Mouse (Mus musculus) G1E (cell line): ENCODE results near the gene Ccar1.
"Not testable (repeated sequence)": the region's sequence is repeated elsewhere in the genome, so short reads cannot be mapped to it uniquely, and the experiment has no call there.

ENCODE experiments used
- CTCF ChIP-seq: IDR thresholded peaks from 2 replicates; pipeline ENCODE4 v1.5.1; 2012; ENCODE audit warnings: low read depth, low read length, inconsistent platforms, mixed read lengths
- GATA1 ChIP-seq: IDR thresholded peaks from 2 replicates; pipeline ENCODE4 v1.6.1; 2012; ENCODE audit warnings: borderline replicate concordance, low read length, inconsistent platforms, mixed read lengths
- POLR2AphosphoS5 ChIP-seq: IDR thresholded peaks from 2 replicates; pipeline ENCODE4 v1.6.1; 2012; ENCODE audit warnings: low read depth, low read length, inconsistent platforms; ENCODE audit not compliant: insufficient replicate concordance
- TAL1 ChIP-seq: conservative IDR thresholded peaks from 2 replicates; pipeline ENCODE4 v1.6.1; 2012; ENCODE audit warnings: low read depth, low read length, inconsistent platforms, mixed read lengths

GRCm38 (mm10) chr10:62720574-62720973 lies 71.5 kb downstream of the Ccar1 start:
- not testable (repeated sequence) for TF ChIP-seq CTCF, GATA1, POLR2AphosphoS5, TAL1
